Mouse (Mus musculus) MEL (cell line): ENCODE measurements around the gene Ube2r2.

ENCODE experiments used
- CTCF ChIP-seq, 3 experiments: IDR thresholded peaks in 2 of 3; conservative IDR thresholded peaks in 1 of 3; 2 replicates each; pipeline ENCODE4 v1.5.1; 2011 to 2012; ENCODE audit warnings: low read length in 3 of 3, low read depth in 2 of 3, mild to moderate bottlenecking in 2 of 3, improper control_type of control experiment in 1 of 3, inconsistent platforms in 1 of 3, mixed read lengths in 1 of 3, moderate library complexity in 1 of 3; ENCODE audit not compliant: control insufficient read depth in 1 of 3, insufficient read depth in 1 of 3, poor library complexity in 1 of 3, severe bottlenecking in 1 of 3
- POLR2A ChIP-seq, 2 experiments: IDR thresholded peaks; 2 replicates each; pipeline ENCODE4 v1.6.1; 2011 to 2012; ENCODE audit warnings: low read length in 2 of 2, mild to moderate bottlenecking in 2 of 2, control low read depth in 1 of 2, improper control_type of control experiment in 1 of 2, low read depth in 1 of 2, moderate library complexity in 1 of 2; ENCODE audit not compliant: control insufficient read depth in 1 of 2, insufficient read depth in 1 of 2, poor library complexity in 1 of 2

- TF ChIP-seq CTCF (IDR thresholded peaks at IDR 0.05 in 2 of 3, conservative IDR thresholded peaks at IDR 0.05 in 1 of 3; ENCODE audit: control insufficient read depth in 1 of 3, insufficient read depth in 1 of 3, low read depth in 2 of 3, low read length in 3 of 3, poor library complexity in 1 of 3, severe bottlenecking in 1 of 3): no peak
- TF ChIP-seq POLR2A (IDR thresholded peaks at IDR 0.05; ENCODE audit: control insufficient read depth in 1 of 2, insufficient read depth in 1 of 2, low read depth in 1 of 2, low read length in 2 of 2, poor library complexity in 1 of 2): no peak
These were observed 17.6 kb downstream of the Ube2r2 start for GRCm38 (mm10) chr4:41153146-41153545.
